Mouse (Mus musculus): Measurements from ENCODE around the gene Bhlha9.
A peak's percentile ranks its signal among the peaks of the same experiment; 100 is the strongest.
"Not testable (repeated sequence)": the region's sequence is repeated elsewhere in the genome, so short reads cannot be mapped to it uniquely, and the experiment has no call there.

The Bhlha9 gene

GRCm38 (mm10) chr11:76661790-76662468, 10.3 kb upstream of the Bhlha9 start:
- DNase-seq (ENCODE audit: low read depth, low spot score) = no peak

- DNase-seq (ENCODE audit: low read depth, low spot score) = no peak
These were observed 6.1 kb upstream of the Bhlha9 start for GRCm38 (mm10) chr11:76666002-76666649.

- DNase-seq (ENCODE audit: low read depth, low spot score) = no peak
These were observed 4.5 kb upstream of the Bhlha9 start for GRCm38 (mm10) chr11:76667807-76668206.

DNA sequence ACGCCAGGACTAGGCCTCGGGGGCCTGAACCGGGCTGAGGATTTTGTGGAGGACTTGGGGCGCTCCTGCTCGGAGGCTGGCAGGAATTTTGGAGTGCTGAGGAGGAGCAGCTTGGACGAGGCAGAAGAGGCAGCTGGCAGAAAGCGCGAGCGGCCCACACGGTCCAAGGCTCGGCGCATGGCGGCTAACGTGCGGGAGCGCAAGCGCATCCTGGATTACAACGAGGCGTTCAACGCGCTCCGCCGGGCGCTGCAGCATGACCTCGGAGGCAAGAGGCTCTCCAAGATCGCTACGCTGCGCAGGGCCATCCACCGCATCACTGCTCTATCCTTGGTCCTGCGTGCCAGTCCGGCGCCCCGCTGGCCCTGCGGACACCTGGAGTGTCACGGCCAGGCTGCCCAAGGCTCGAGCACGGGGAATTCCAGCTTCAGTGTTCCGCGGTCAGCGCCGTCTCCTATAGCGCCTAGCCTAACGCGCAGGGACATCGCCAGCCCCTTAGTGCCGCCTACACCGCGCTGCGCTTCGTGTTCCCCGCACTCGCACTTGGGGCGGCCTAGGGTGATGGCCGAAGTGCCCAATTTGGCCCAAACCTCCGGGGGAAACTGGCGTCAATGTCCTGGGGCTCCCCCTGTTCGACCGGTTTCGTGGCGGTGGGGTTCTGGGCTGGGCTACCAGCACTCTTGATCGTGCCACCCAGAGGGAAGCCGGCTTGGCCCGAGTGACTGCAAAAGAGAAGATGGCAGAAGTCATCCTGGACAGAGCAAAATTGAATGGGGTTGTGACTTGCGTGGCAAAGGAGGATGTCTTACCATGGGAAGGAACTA, 503 bp downstream of the Bhlha9 start:
- no peak for DNase-seq (ENCODE audit: low read depth, low spot score)

GRCm38 (mm10) chr11:76674199-76674598, 1.9 kb downstream of the Bhlha9 start:
- DNase-seq (ENCODE audit: low read depth, low spot score) = no peak

DNA sequence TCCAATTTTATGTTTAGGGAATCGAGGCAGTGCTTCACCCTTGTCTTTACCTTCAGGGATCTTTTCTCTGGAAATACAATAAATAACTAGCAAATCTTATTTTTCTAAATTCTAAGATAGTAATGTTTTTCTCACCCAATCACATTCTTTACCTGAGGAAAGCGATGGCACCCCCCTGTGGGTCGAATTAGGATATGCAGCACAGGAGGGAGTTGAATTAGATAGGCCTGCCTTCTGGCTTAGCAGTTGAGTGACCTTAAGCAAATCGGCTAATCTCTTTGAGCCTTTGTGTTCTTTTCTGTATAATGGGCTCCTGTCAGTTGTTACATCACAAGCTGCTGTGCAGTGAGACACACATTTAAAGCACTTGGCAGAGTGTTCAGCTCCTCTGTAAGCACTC, 2.4 kb downstream of the Bhlha9 start:
- no peak for DNase-seq (ENCODE audit: low read depth, low spot score)

DNA sequence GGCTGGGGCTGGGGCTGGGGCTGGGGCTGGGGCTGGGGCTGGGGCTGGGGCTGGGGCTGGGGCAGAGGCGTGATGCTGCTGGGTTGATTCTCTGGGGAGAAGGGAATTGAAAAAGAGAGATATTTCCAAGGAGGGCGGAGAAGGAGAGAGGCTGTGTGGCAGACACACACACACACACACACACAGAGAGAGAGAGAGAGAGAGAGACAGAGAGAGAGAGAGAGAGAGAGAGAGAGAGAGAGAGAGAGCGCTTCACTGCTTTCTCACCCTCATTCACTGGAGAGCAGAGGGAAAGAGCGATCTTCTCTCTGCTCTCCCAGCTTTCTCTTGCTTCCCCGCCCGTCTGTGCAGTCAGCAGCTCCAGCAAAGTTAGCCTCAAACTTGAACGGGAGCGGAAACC, 7.2 kb downstream of the Bhlha9 start, which contains the start of gene Trarg1:
Gene Trarg1, plus strand, starts transcription at position 301 of the 400 bp plus-strand sequence.
- not testable (repeated sequence) for DNase-seq (ENCODE audit: low read depth, low spot score)

GRCm38 (mm10) chr11:76685604-76686003, 13.3 kb downstream of the Bhlha9 start:
- DNase-seq (ENCODE audit: low read depth, low spot score) = no peak

DNA sequence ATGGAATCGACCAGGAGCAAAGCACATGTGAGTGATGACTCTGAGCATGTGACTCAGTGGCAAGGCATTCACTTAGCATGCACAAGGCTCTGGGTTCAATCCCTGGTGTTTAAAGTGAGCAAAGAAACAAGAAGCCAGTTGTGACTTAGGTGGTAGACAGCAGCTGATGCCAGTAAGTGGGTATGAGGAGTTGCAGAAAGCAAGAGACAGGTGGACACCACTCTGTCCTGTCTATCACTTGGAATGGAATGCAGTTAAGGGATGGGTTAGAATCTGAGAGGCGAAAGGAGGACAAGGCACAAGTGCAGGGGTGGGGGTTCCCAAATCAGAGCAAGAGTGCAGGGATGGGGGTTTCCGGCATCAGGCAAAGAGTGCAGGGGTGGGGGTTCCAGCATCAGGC, 19.8 kb downstream of the Bhlha9 start:
- DNase-seq (ENCODE audit: low read depth, low spot score) = no peak

DNA sequence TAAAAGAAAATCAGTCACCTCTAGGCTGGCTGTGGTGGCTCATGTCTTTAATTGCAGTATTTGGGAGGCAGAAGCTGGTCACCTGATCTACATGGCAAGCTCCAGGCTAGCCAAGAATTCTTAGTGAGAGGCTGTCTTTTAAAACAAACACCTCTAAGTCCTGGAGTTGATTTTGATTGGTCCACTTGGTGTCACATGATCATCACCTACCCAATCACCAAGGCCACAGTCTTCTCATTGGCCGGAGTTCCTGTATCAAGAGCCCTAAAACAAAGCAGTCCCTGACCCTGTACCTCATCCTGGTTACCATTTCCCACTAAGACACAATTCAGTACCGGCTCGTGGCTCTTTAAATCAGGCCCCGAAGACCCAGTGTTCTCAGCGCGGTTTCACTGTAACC, 23.5 kb downstream of the Bhlha9 start:
- peak; percentile 53 for DNase-seq (ENCODE audit: low read depth, low spot score)

GRCm38 (mm10) chr11:76699626-76700025, 27.4 kb downstream of the Bhlha9 start:
- no peak for DNase-seq (ENCODE audit: low read depth, low spot score)

DNA sequence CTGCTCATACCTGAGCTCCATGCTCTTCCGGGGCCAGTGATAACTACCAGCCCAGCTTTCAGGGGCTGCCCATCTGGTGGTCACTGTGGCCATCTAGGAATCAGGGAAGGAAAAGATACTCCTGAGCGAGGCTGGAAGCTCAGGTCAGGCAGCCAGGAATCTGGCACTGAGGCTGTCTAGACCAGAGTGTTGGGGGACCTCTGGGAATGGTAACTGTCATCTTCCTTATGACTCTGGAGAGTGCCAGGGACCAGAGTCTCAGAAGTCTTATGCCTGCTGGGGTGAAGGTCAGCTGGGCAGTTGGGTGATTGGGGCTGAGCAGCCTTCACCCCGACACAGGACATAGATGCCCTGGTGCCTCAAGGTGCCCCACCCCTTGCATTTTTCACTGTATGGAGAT, 35.4 kb downstream of the Bhlha9 start:
- DNase-seq (ENCODE audit: low read depth, low spot score) = no peak

- DNase-seq (ENCODE audit: low read depth, low spot score) = no peak
These were observed 35.8 kb downstream of the Bhlha9 start for GRCm38 (mm10) chr11:76708066-76708465.

DNA sequence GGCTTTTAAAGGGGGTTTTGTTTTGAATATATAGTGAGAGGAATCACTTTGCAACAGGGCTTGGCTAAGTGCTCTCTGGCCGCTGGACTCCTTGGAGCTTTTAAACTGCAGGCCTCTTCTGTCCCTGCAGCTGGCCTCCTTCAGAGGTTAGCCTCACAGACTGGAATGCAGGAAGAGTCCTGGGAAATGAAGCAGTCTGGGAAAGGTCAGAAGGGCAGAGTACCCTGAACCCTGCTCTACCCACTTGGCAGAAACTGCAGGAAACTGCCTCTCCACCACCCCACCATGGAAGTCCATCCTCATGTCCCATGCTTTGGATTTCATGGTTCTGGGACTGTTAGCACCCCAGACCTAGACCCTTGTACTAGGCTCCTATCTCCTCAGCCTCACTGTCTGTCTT, 36.6 kb downstream of the Bhlha9 start:
- DNase-seq (ENCODE audit: low read depth, low spot score) = no peak

GRCm38 (mm10) chr11:76709625-76710452, 37.6 kb downstream of the Bhlha9 start:
- DNase-seq (ENCODE audit: low read depth, low spot score) = no peak

GRCm38 (mm10) chr11:76717000-76717399, 44.7 kb downstream of the Bhlha9 start:
- no peak for DNase-seq (ENCODE audit: low read depth, low spot score)
